Mouse (Mus musculus) CH12.LX (cell line): ENCODE measurements around the gene Tk1. TPM values are rescaled to one million over a fixed set of nuclear protein-coding genes. Genes with fewer than 3 reads are reported as not detected.

Source experiments
- DNase-seq: peaks from one replicate; pipeline ENCODE4 v3.0.0-alpha.2; 2013; ENCODE audit errors: extremely low read depth
- H3K27ac ChIP-seq: 2 replicates; pipeline ENCODE4 v1.5.1; 2012; ENCODE audit warnings: low read depth, mild to moderate bottlenecking, control low read depth, moderate library complexity; ENCODE audit not compliant: insufficient read depth
- H3K27me3 ChIP-seq: replicated peaks from 2 replicates; pipeline ENCODE3; 2012; ENCODE audit warnings: inconsistent platforms
- H3K36me3 ChIP-seq, 2 experiments: replicated peaks in 1 of 2; 2 replicates each; pipeline versions ENCODE3 to v1.6.1; 2012; ENCODE audit warnings: inconsistent platforms in 1 of 2, low read length in 1 of 2, mild to moderate bottlenecking in 1 of 2, mixed read lengths in 1 of 2, moderate library complexity in 1 of 2; ENCODE audit not compliant: control insufficient read depth in 1 of 2, insufficient read depth in 1 of 2
- H3K4me1 ChIP-seq, 2 experiments: 2 replicates each; pipeline ENCODE4 v1.6.1; 2012; ENCODE audit warnings: inconsistent platforms in 1 of 2, moderate library complexity in 1 of 2; ENCODE audit not compliant: insufficient read depth in 2 of 2, control insufficient read depth in 1 of 2
- H3K4me2 ChIP-seq: 2 replicates; pipeline ENCODE4 v1.6.1; 2012; ENCODE audit warnings: low read depth, mild to moderate bottlenecking, control low read depth; ENCODE audit not compliant: poor library complexity, insufficient read depth, severe bottlenecking
- H3K4me3 ChIP-seq, 3 experiments: fragments of 150-350 bp in 1 of 3; sonication (generic) in 1 of 3; replicated peaks in 1 of 3; 2 replicates each; pipeline versions ENCODE3 to v1.5.1; 2011 to 2012; ENCODE audit warnings: low read depth in 2 of 3, low read length in 2 of 3, mild to moderate bottlenecking in 2 of 3, moderate library complexity in 2 of 3, control low read depth in 1 of 3, improper control_type of control experiment in 1 of 3, inconsistent platforms in 1 of 3, mixed read lengths in 1 of 3; ENCODE audit not compliant: poor library complexity in 1 of 3
- H3K79me2 ChIP-seq: replicated peaks from 2 replicates; pipeline ENCODE4 v1.6.1; 2012; ENCODE audit warnings: mild to moderate bottlenecking, moderate library complexity; ENCODE audit not compliant: control insufficient read depth, poor library complexity, insufficient read depth, severe bottlenecking; ENCODE audit errors: extremely low read depth
- H3K9ac ChIP-seq: 2 replicates; pipeline ENCODE4 v1.6.1; 2012; ENCODE audit warnings: low read depth, mild to moderate bottlenecking, control low read depth, moderate library complexity; ENCODE audit not compliant: insufficient read depth
- H3K9me3 ChIP-seq: replicated peaks from 2 replicates; pipeline ENCODE3; 2012; ENCODE audit warnings: low read length, inconsistent platforms, mixed read lengths
- BHLHE40 ChIP-seq: IDR thresholded peaks from 2 replicates; pipeline ENCODE4 v1.6.1; 2011; ENCODE audit warnings: mild to moderate bottlenecking, low read depth, low read length, improper control_type of control experiment
- CHD2 ChIP-seq: IDR thresholded peaks from 2 replicates; pipeline ENCODE4 v1.6.1; 2011; ENCODE audit warnings: low read length, improper control_type of control experiment
- E2F4 ChIP-seq: IDR thresholded peaks from 2 replicates; pipeline ENCODE4 v1.6.1; 2011; ENCODE audit warnings: low read depth, low read length, improper control_type of control experiment; ENCODE audit not compliant: insufficient replicate concordance
- ELF1 ChIP-seq: IDR thresholded peaks from 2 replicates; pipeline ENCODE4 v1.6.1; 2014; ENCODE audit warnings: low read depth, mild to moderate bottlenecking, inconsistent platforms, low read length, improper control_type of control experiment
- EP300 ChIP-seq: IDR thresholded peaks from 2 replicates; pipeline ENCODE4 v1.6.1; 2011; ENCODE audit warnings: low read length, improper control_type of control experiment
- ETS1 ChIP-seq: conservative IDR thresholded peaks from 2 replicates; pipeline ENCODE4 v1.6.1; 2012; ENCODE audit warnings: low read depth, mild to moderate bottlenecking, inconsistent platforms, low read length, improper control_type of control experiment, moderate library complexity
- IRF4 ChIP-seq: IDR thresholded peaks from 2 replicates; pipeline ENCODE4 v1.6.1; 2014; ENCODE audit warnings: low read depth, mild to moderate bottlenecking, inconsistent platforms, low read length, improper control_type of control experiment
- JUN ChIP-seq: IDR thresholded peaks from 2 replicates; pipeline ENCODE4 v1.6.1; 2011; ENCODE audit warnings: low read depth, mild to moderate bottlenecking, low read length, improper control_type of control experiment, moderate library complexity; ENCODE audit not compliant: insufficient read depth
- JUND ChIP-seq: conservative IDR thresholded peaks from 2 replicates; pipeline ENCODE4 v1.6.1; 2011; ENCODE audit warnings: low read depth, low read length, improper control_type of control experiment
- KAT2A ChIP-seq: IDR thresholded peaks from 2 replicates; pipeline ENCODE4 v1.6.1; 2012; ENCODE audit warnings: low read length, improper control_type of control experiment, inconsistent platforms; ENCODE audit not compliant: insufficient replicate concordance
- MAFK ChIP-seq: IDR thresholded peaks from 2 replicates; pipeline ENCODE4 v1.6.1; 2011; ENCODE audit warnings: low read length, improper control_type of control experiment; ENCODE audit not compliant: insufficient replicate concordance
- MAX ChIP-seq: IDR thresholded peaks from 2 replicates; pipeline ENCODE4 v1.6.1; 2011; ENCODE audit warnings: low read length, improper control_type of control experiment
- MAZ ChIP-seq: IDR thresholded peaks from 2 replicates; pipeline ENCODE4 v1.6.1; 2012; ENCODE audit warnings: low read depth, mild to moderate bottlenecking, inconsistent platforms, low read length, improper control_type of control experiment, moderate library complexity
- MEF2A ChIP-seq: IDR thresholded peaks from 2 replicates; pipeline ENCODE4 v1.6.1; 2014; ENCODE audit warnings: low read depth, mild to moderate bottlenecking, inconsistent platforms, low read length, improper control_type of control experiment, borderline replicate concordance
- MXI1 ChIP-seq: IDR thresholded peaks from 2 replicates; pipeline ENCODE4 v1.6.1; 2011; ENCODE audit warnings: mild to moderate bottlenecking, low read depth, low read length, improper control_type of control experiment
- MYC ChIP-seq: IDR thresholded peaks from 2 replicates; pipeline ENCODE4 v1.6.1; 2011; ENCODE audit warnings: low read depth, mild to moderate bottlenecking, improper control_type of control experiment, low read length
- NELFE ChIP-seq: IDR thresholded peaks from 2 replicates; pipeline ENCODE4 v1.6.1; 2011; ENCODE audit warnings: low read depth, low read length, improper control_type of control experiment
- NRF1 ChIP-seq: IDR thresholded peaks from 2 replicates; pipeline ENCODE4 v1.6.1; 2014; ENCODE audit warnings: low read depth, mild to moderate bottlenecking, inconsistent platforms, low read length, improper control_type of control experiment, moderate library complexity
- PAX5 ChIP-seq: IDR thresholded peaks from 2 replicates; pipeline ENCODE4 v1.6.1; 2012; ENCODE audit warnings: low read length, inconsistent platforms, mixed read lengths
- POLR2A ChIP-seq: IDR thresholded peaks from 2 replicates; pipeline ENCODE4 v1.6.1; 2011; ENCODE audit warnings: low read depth, mild to moderate bottlenecking, improper control_type of control experiment, low read length
- POLR2AphosphoS2 ChIP-seq: IDR thresholded peaks from 2 replicates; pipeline ENCODE4 v1.6.1; 2011; ENCODE audit warnings: low read depth, low read length, improper control_type of control experiment
- RCOR1 ChIP-seq: conservative IDR thresholded peaks from 2 replicates; pipeline ENCODE4 v1.6.1; 2012; ENCODE audit warnings: low read depth, mild to moderate bottlenecking, inconsistent platforms, low read length, improper control_type of control experiment
- SIN3A ChIP-seq: IDR thresholded peaks from 2 replicates; pipeline ENCODE4 v1.6.1; 2012; ENCODE audit warnings: low read length, improper control_type of control experiment, inconsistent platforms
- SMC3 ChIP-seq: IDR thresholded peaks from 2 replicates; pipeline ENCODE4 v1.6.1; 2011; ENCODE audit warnings: low read depth, low read length, improper control_type of control experiment
- TBP ChIP-seq: conservative IDR thresholded peaks from 2 replicates; pipeline ENCODE4 v1.6.1; 2011; ENCODE audit warnings: low read depth, low read length, improper control_type of control experiment
- TCF12 ChIP-seq: IDR thresholded peaks from 2 replicates; pipeline ENCODE4 v1.6.1; 2014; ENCODE audit warnings: low read depth, mild to moderate bottlenecking, inconsistent platforms, low read length, improper control_type of control experiment
- UBTF ChIP-seq: IDR thresholded peaks from 2 replicates; pipeline ENCODE4 v1.6.1; 2012; ENCODE audit warnings: low read depth, mild to moderate bottlenecking, inconsistent platforms, low read length, improper control_type of control experiment, moderate library complexity
- USF2 ChIP-seq: conservative IDR thresholded peaks from 2 replicates; pipeline ENCODE4 v1.6.1; 2011; ENCODE audit warnings: low read depth, low read length, improper control_type of control experiment
- ZC3H11A ChIP-seq: IDR thresholded peaks from 2 replicates; pipeline ENCODE4 v1.6.1; 2012; ENCODE audit warnings: low read depth, mild to moderate bottlenecking, inconsistent platforms, low read length, improper control_type of control experiment
- ZKSCAN1 ChIP-seq: IDR thresholded peaks from 2 replicates; pipeline ENCODE4 v1.6.1; 2012; ENCODE audit warnings: low read depth, inconsistent platforms, low read length, improper control_type of control experiment, borderline replicate concordance
- ZMIZ1 ChIP-seq: IDR thresholded peaks from 2 replicates; pipeline ENCODE4 v1.6.1; 2012; ENCODE audit warnings: low read depth, mild to moderate bottlenecking, inconsistent platforms, low read length, improper control_type of control experiment
- ZNF384 ChIP-seq: IDR thresholded peaks from 2 replicates; pipeline ENCODE4 v1.6.1; 2012; ENCODE audit warnings: low read depth, low read length, improper control_type of control experiment, inconsistent platforms
- dilution Hi-C: fragments of 300-500 bp; cut with MboI; formaldehyde crosslinking; loops from 2 replicates; pipeline ENCODE4 v1.14.3; 2020; ENCODE audit warnings: low sequenced_read_pairs; ENCODE audit not compliant: extremely low pct_unique_long_range_greater_than_20kb, extremely low pct_ligation_motif_present
- in situ Hi-C: fragments of 300-500 bp; cut with MboI; formaldehyde crosslinking; loops from 3 replicates; pipeline ENCODE4 v1.14.3; 2019; ENCODE audit warnings: low sequenced_read_pairs, low pct_ligation_motif_present, low pct_unique_long_range_greater_than_20kb, mixed read lengths
- polyA plus RNA-seq: library from polyadenylated mRNA; unstranded; fragments of >175 nt; gene quantifications from 2 replicates; pipeline ENCODE4 v1.2.1, GENCODE M21; 2012; ENCODE audit warnings: low read depth; ENCODE audit not compliant: insufficient read length
- total RNA-seq, 2 experiments: library from RNA; depleted of rRNA; stranded (reverse); fragments of 300-350 nt in 1 of 2; fragments of >200 nt in 1 of 2; gene quantifications; 2 replicates each; pipeline ENCODE4 v1.2.3; 2012 to 2014

Tk1 gene
- total and polyA plus RNA-seq, 3 experiments: 146 to 235 (median 179) TPM

GRCm38 (mm10) chr11:117798160-117798541 lies 27.7 kb downstream of the Tk1 start:
- H3K4me3 ChIP-seq: peak overlapping the region in 1 of 3 experiments; percentile 20
- no peaks in the 10 kb centered on the region for H3K27me3 ChIP-seq
- dilution Hi-C loops (no loop called here), in situ Hi-C loops (loop anchor here (5.0 kb wide), 1 partner anchor 411 kb away; no protein-coding TSS in a partner anchor)
- peaks cover 0 to 8% of the 10 kb centered on the region in 2 experiments for H3K36me3 ChIP-seq
- peak overlapping the region; percentile 77 for H3K27ac ChIP-seq
- peak; percentile 75 for TF ChIP-seq BHLHE40
- TF ChIP-seq MAX: peak; percentile 45; the same call in 1 of the 2 replicates
- TF ChIP-seq MAZ: peak; percentile 100
- TF ChIP-seq JUN: no peak
- TF ChIP-seq MXI1: peak; percentile 38; the same call in 1 of the 2 replicates
- no peak for TF ChIP-seq MAFK
- no peak for TF ChIP-seq ZNF384
- TF ChIP-seq E2F4: no peak
- peak; percentile 63; the same call in 1 of the 2 replicates for TF ChIP-seq SIN3A
- TF ChIP-seq USF2: no peak
- TF ChIP-seq TBP: no peak
- no peak for TF ChIP-seq JUND
- TF ChIP-seq EP300: peak; percentile 86
- no peak for TF ChIP-seq SMC3
- no peak for TF ChIP-seq NELFE
- TF ChIP-seq RCOR1: 0 out of 2 replicates have a peak, but pooled peaks have one; percentile 76
- TF ChIP-seq TCF12: peak; percentile 99
- TF ChIP-seq IRF4: 0 out of 2 replicates have a peak, but pooled peaks have one; percentile 51
- TF ChIP-seq MEF2A: peak; percentile 81
- TF ChIP-seq KAT2A: no peak
- no peak for TF ChIP-seq POLR2A
- TF ChIP-seq UBTF: no peak
- no peak; the same call in 1 of the 2 replicates for TF ChIP-seq NRF1
- peak; percentile 82 for TF ChIP-seq CHD2
- peak; percentile 65 for TF ChIP-seq ELF1
- no peak for TF ChIP-seq ZC3H11A
- no peak for TF ChIP-seq PAX5
- no peak for TF ChIP-seq POLR2AphosphoS2
- no peak for TF ChIP-seq ZKSCAN1
- TF ChIP-seq ZMIZ1: peak; percentile 60; the same call in 1 of the 2 replicates
- peak; percentile 55; the same call in 1 of the 2 replicates for TF ChIP-seq MYC
- TF ChIP-seq ETS1: peak; percentile 91
- peak overlapping the region; percentile 15; the same call in 1 of the 2 replicates for H3K9ac ChIP-seq
- no peaks in the 10 kb centered on the region for H3K79me2 ChIP-seq
- H3K9me3 ChIP-seq: no peaks in the 10 kb centered on the region
- DNase-seq: peak; percentile 89
- peaks cover 49 to 94% of the 10 kb centered on the region in 2 experiments for H3K4me1 ChIP-seq
- H3K4me2 ChIP-seq: peak overlapping the region; percentile 33
